Mouse (Mus musculus) left cerebral cortex, adult 8-10 months (tissue): ENCODE data around the gene Ssr3. TPM values are rescaled to one million over a fixed set of nuclear protein-coding genes. Genes with fewer than 3 reads are reported as not detected.
"Not testable (repeated sequence)": the region's sequence is repeated elsewhere in the genome, so short reads cannot be mapped to it uniquely, and the experiment has no call there.

Source experiments
- DNase-seq, 2 experiments: peaks; one replicate each; pipeline ENCODE4 v3.0.0; 2022; ENCODE audit warnings: low spot score in 2 of 2
- total RNA-seq, 4 experiments: library from RNA; stranded (reverse); gene quantifications; 2 replicates each; pipeline ENCODE4 v1.2.4; 2022

Gene Ssr3
- 100 to 1,000 TPM in 2 of 4 experiments, 10 to 100 TPM in 2; 95.7 to 105 (median 99.9) TPM for total RNA-seq

- peak; percentile 93 to 98 for DNase-seq
These were observed at the start of gene Ssr3 for GRCm38 (mm10) chr3:65392421-65392817. Gene Ssr3 (minus strand): TSS chr3:65392623.

- DNase-seq, result peak; percentile 21 to 70
These were observed 49.2 kb upstream of the Ssr3 start for GRCm38 (mm10) chr3:65441586-65442111.

- no peak for DNase-seq
These were observed 46.2 kb upstream of the Ssr3 start for GRCm38 (mm10) chr3:65438511-65439228.

- no peak for DNase-seq
These were observed 43.4 kb upstream of the Ssr3 start for GRCm38 (mm10) chr3:65435812-65436211.

GRCm38 (mm10) chr3:65435101-65435571 is 42.7 kb upstream of the Ssr3 start:
- no peak for DNase-seq

GRCm38 (mm10) chr3:65432236-65432635 is 39.8 kb upstream of the Ssr3 start:
- DNase-seq, result no peak

- DNase-seq, result no peak
These were observed 27.3 kb upstream of the Ssr3 start for GRCm38 (mm10) chr3:65419706-65420105.

- no peak for DNase-seq
These were observed 25.6 kb upstream of the Ssr3 start for GRCm38 (mm10) chr3:65417913-65418594.

GRCm38 (mm10) chr3:65416571-65416970 is 24.1 kb upstream of the Ssr3 start:
- DNase-seq, result no peak

- DNase-seq, result no peak
These were observed 15.5 kb upstream of the Ssr3 start for GRCm38 (mm10) chr3:65407891-65408290.

GRCm38 (mm10) chr3:65405781-65406180 is 13.4 kb upstream of the Ssr3 start:
- no peak for DNase-seq

- DNase-seq, result no peak
These were observed 5.1 kb upstream of the Ssr3 start for GRCm38 (mm10) chr3:65397566-65397965.

GRCm38 (mm10) chr3:65396835-65397504 is 4.5 kb upstream of the Ssr3 start:
- DNase-seq, result no peak

GRCm38 (mm10) chr3:65395111-65395510 is 2.7 kb upstream of the Ssr3 start:
- DNase-seq, result not testable (repeated sequence)

GRCm38 (mm10) chr3:65391784-65392420 is 521 bp downstream of the Ssr3 start:
- DNase-seq, result peak; percentile 15 to 18

GRCm38 (mm10) chr3:65391222-65391783 is 1.1 kb downstream of the Ssr3 start:
- DNase-seq, result no peak

GRCm38 (mm10) chr3:65385771-65386170 is 6.7 kb downstream of the Ssr3 start:
- no peak for DNase-seq

- DNase-seq, result no peak
These were observed 8.0 kb downstream of the Ssr3 start for GRCm38 (mm10) chr3:65384431-65384830.

GRCm38 (mm10) chr3:65381094-65381493 is 11.3 kb downstream of the Ssr3 start:
- no peak for DNase-seq

- DNase-seq, result no peak
These were observed 12.4 kb downstream of the Ssr3 start for GRCm38 (mm10) chr3:65379884-65380539.

- DNase-seq, result no peak
These were observed 13.7 kb downstream of the Ssr3 start for GRCm38 (mm10) chr3:65378724-65379123.
